Comparison of ENCODE assay signal across 8 mouse cellular contexts in genomic region chr16:92301989-92302388, GRCm38 (mm10). TPM values are rescaled to one million over a fixed set of nuclear protein-coding genes. Genes with fewer than 3 reads are reported as not detected.
DNase-seq lines count a peak whose midpoint lies in the region; ATAC-seq and TF ChIP-seq lines count a peak whose summit lies in the region.

No protein-coding gene starts in this region.

- H3K36me3 ChIP-seq in C2C12 (ENCODE audit: control insufficient read depth, insufficient read depth), result peaks cover 12% of the 10 kb centered on the region
- H3K36me3 ChIP-seq in forebrain, embryonic 13.5 days (ENCODE audit: poor library complexity, severe bottlenecking), result peaks cover 17% of the 10 kb centered on the region
- H3K36me3 ChIP-seq in midbrain, embryonic 13.5 days, result peaks cover 17% of the 10 kb centered on the region

- H3K79me3 ChIP-seq in C2C12 (ENCODE audit: low read depth), result no peaks in the 10 kb centered on the region

- H3K27me3 ChIP-seq in C2C12 (ENCODE audit: control insufficient read depth, insufficient read depth, insufficient read length), result no peaks in the 10 kb centered on the region
- H3K27me3 ChIP-seq in forebrain, embryonic 13.5 days, result no peaks in the 10 kb centered on the region
- no peaks in the 10 kb centered on the region for H3K27me3 ChIP-seq in midbrain, embryonic 13.5 days

- no peak; the same call in 1 of the 2 replicates for ATAC-seq in forebrain, embryonic 13.5 days
- no peak for ATAC-seq in midbrain, embryonic 13.5 days

- DNase-seq in embryo, embryonic 10.5 days (ENCODE audit: low spot score), result peak; percentile 33
- DNase-seq in embryo, embryonic 9.5 days (ENCODE audit: extremely low spot score), result no peak
- DNase-seq in induced T-regulatory cell, adult 2 months (ENCODE audit: low read depth), result peak; percentile 14
- DNase-seq in layer of hippocampus, adult 9-11 months, result no peak
- no peak for DNase-seq in spleen, postnatal 36 days (ENCODE audit: low spot score in 2 of 2)

- H3K9ac ChIP-seq in forebrain, embryonic 13.5 days, result peak overlapping the region; percentile 81
- H3K9ac ChIP-seq in midbrain, embryonic 13.5 days (replicated peaks), result peak overlapping the region; percentile 83

- no peaks in the 10 kb centered on the region for H3K9me3 ChIP-seq in forebrain, embryonic 13.5 days (replicated peaks)
- H3K9me3 ChIP-seq in midbrain, embryonic 13.5 days, result no peaks in the 10 kb centered on the region

- 26% methylated on average over 5 of the region's 5 CpGs for WGBS in forebrain, embryonic 13.5 days
- 25% methylated on average over 5 of the region's 5 CpGs for WGBS in midbrain, embryonic 13.5 days

- H3K4me1 ChIP-seq in forebrain, embryonic 13.5 days, result peaks cover 21% of the 10 kb centered on the region
- H3K4me1 ChIP-seq in midbrain, embryonic 13.5 days (replicated peaks), result peaks cover 27% of the 10 kb centered on the region

- peaks cover 10% of the 10 kb centered on the region for H3K79me2 ChIP-seq in C2C12 (ENCODE audit: control insufficient read depth, insufficient read depth)

- peak overlapping the region; percentile 83 for H3K4me2 ChIP-seq in forebrain, embryonic 13.5 days
- peak overlapping the region; percentile 72 for H3K4me2 ChIP-seq in midbrain, embryonic 13.5 days (replicated peaks)

- no peak for TF ChIP-seq CTCF in C2C12 (IDR thresholded peaks at IDR 0.05; ENCODE audit: control insufficient read depth, insufficient read depth, insufficient read length)

- peak overlapping the region; percentile 72 for H3ac ChIP-seq in C2C12 (ENCODE audit: control insufficient read depth, insufficient read length, low read depth)

- 0 out of 2 replicates have a peak overlapping the region, but pooled peaks have one; percentile 48 for H3K27ac ChIP-seq in forebrain, embryonic 13.5 days
- H3K27ac ChIP-seq in midbrain, embryonic 13.5 days, result 0 out of 2 replicates have a peak overlapping the region, but pooled peaks have one; percentile 12

- peak overlapping the region; percentile 65 for H3K4me3 ChIP-seq in C2C12 (ENCODE audit: insufficient read depth, poor library complexity, severe bottlenecking)
- H3K4me3 ChIP-seq in forebrain, embryonic 13.5 days, result peak overlapping the region; percentile 69
- H3K4me3 ChIP-seq in midbrain, embryonic 13.5 days (replicated peaks), result peak overlapping the region; percentile 68

TF ChIP-seq in C2C12, 6 proteins besides CTCF, POLR2A, EP300 and RAD21:
- peak; percentile 17 for TF ChIP-seq MYOD1 (IDR thresholded peaks at IDR 0.05; ENCODE audit: control insufficient read depth, insufficient read length, low read depth)
- no peak for TF ChIP-seq USF1 (IDR thresholded peaks at IDR 0.05; ENCODE audit: low read depth)

RNA-seq across cellular contexts. Expression of gene Smim11, which starts 0.9 kb away (rescaled TPM):
- polyA plus RNA-seq in C2C12 (2012; fragmentation: generic; extraction: Trizol), result 82.4 TPM
- 123 and 144 TPM in 2 replicates for polyA plus RNA-seq in forebrain, embryonic 13.5 days (2015; fragmentation: Nextera tagmentation; extraction: Ambion mirVana)
- polyA plus RNA-seq in midbrain, embryonic 13.5 days (2015; fragmentation: Nextera tagmentation; extraction: Ambion mirVana), result 94.2 and 109 TPM in 2 replicates

RNA-seq across cellular contexts. Expression of gene Kcne2, which starts 9.8 kb away (rescaled TPM):
- not detected for polyA plus RNA-seq in C2C12 (2012; fragmentation: generic; extraction: Trizol)
- polyA plus RNA-seq in forebrain, embryonic 13.5 days (2015; fragmentation: Nextera tagmentation; extraction: Ambion mirVana), result 9.7 and 16.4 TPM in 2 replicates
- polyA plus RNA-seq in midbrain, embryonic 13.5 days (2015; fragmentation: Nextera tagmentation; extraction: Ambion mirVana), result 2.2 and 5.3 TPM in 2 replicates

RNA-seq across cellular contexts. Expression of gene Fam243, which starts 19.3 kb away (rescaled TPM):
- polyA plus RNA-seq in C2C12 (2012; fragmentation: generic; extraction: Trizol), result not detected
- 0.10 TPM in 1 of 2 replicates, not detected in the other for polyA plus RNA-seq in forebrain, embryonic 13.5 days (2015; fragmentation: Nextera tagmentation; extraction: Ambion mirVana)
- polyA plus RNA-seq in midbrain, embryonic 13.5 days (2015; fragmentation: Nextera tagmentation; extraction: Ambion mirVana), result not detected in 2 replicates

RNA-seq across cellular contexts. Expression of gene Kcne1, which starts 57.3 kb away (rescaled TPM):
- polyA plus RNA-seq in C2C12 (2012; fragmentation: generic; extraction: Trizol), result 0.04 TPM
- polyA plus RNA-seq in forebrain, embryonic 13.5 days (2015; fragmentation: Nextera tagmentation; extraction: Ambion mirVana), result not detected in 2 replicates
- 0.12 TPM in 1 of 2 replicates, not detected in the other for polyA plus RNA-seq in midbrain, embryonic 13.5 days (2015; fragmentation: Nextera tagmentation; extraction: Ambion mirVana)

Comparison
In these comparisons a context has a peak if more than half of its experiments do, and no peak if none do; other contexts are left out.
1. DNase-seq: peak in embryo, embryonic 10.5 days (single experiment) and induced T-regulatory cell, adult 2 months (single experiment); none in embryo, embryonic 9.5 days (single experiment), layer of hippocampus, adult 9-11 months (single experiment) and spleen, postnatal 36 days (0 of 2).
2. Peak in every context shown above with its lines, with median percentiles within 50 percentile points of each other: H3K4me3 ChIP-seq.